Mouse (Mus musculus) left cerebral cortex, postnatal 25 days (tissue): ENCODE data around the gene Mapkapk3. TPM values are rescaled to one million over a fixed set of nuclear protein-coding genes. Genes with fewer than 3 reads are reported as not detected.

Source experiments
- DNase-seq, 2 experiments: peaks; one replicate each; pipeline ENCODE4 v3.0.0; 2022; ENCODE audit warnings: low spot score in 2 of 2, mixed read lengths in 1 of 2
- intact Hi-C: fragments of 180-260 bp; cut with DNase I; formaldehyde crosslinking; loops from one replicate; pipeline ENCODE4 v1.15.1; 2025
- total RNA-seq, 2 experiments: library from RNA; stranded (reverse); gene quantifications; 2 replicates each; pipeline ENCODE4 v1.2.3; 2021

Mapkapk3 gene
- total RNA-seq, 2 experiments from 2014 or later: 2.2 to 4.5 TPM

DNA sequence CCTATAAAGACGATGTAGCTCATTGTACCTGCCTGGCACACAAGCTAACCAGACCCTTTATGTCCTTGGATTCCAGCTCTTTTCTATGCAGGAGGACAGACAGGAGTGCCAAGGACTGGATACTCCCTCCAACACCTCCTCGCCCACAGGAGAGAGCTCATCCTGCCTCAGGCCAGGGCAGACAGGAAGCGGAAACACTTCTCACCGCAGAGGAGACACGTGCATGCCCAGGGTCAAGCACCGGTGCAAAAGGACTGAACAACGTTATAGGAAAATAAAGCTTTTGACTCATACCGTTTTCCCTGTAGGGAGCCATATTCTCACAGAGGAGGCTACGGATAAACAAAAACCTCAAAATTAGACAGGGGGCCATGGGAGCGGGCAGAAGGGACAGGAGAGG lies 16.5 kb downstream of the Mapkapk3 start:
- intact Hi-C loops: no loop called here
- no peak for DNase-seq

DNA sequence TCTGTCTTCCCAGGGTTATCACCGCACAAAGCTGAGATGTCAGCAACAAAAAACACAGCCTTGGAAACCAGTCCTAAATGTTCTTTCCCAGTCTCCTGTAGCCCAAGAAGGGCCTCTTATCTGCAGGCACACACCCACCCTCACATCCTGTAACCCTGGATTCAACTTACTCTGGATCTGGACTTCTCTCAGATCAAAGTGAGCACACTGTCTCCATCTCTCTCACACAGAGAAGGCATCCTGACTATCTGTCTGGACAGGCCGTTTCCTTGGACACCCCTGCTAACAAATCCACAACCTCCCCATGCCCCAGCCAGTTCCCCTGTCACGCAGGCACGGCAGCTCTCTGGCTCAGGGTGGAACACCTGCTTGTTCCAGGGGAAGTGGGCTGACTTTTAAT lies 17.4 kb downstream of the Mapkapk3 start:
- DNase-seq: no peak
- intact Hi-C loops: no loop called here

DNA sequence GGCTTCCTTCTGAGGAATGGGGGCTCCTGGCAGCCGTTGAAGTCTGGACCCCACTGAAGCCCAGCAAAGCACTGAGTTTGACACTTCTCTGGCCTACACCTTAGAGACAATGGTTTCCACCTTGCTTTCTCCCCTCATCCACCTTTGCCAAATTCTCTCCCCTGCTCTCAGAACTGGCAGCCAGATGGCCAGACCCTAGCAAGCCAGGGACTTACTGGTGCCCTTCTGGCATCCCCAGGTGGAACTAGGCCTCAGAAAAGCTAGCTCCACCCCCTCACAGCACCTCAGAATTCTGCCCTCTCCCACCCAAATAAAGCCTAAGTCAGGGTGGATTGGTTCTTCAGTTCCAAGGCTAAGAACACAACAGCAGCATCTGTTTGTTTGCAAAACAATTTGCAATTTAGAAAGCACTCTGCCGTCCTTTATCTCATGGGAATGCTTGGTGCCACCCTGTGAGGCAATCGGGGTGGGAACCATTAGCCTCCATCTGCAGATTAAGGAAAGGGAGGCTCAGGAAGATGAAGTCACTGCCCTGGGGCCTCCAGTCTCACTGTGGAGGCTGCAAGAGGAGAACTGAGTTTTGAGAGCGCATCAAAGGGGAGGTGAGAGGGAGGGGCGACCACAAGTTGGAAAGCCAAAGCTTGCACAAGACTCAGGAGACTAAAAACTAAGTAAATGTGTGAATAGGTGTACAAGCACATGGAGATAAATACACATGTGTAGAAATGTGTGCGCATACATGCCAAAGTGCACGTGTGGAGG lies 18.3 kb downstream of the Mapkapk3 start:
- DNase-seq: no peak
- intact Hi-C loops: no loop called here

DNA sequence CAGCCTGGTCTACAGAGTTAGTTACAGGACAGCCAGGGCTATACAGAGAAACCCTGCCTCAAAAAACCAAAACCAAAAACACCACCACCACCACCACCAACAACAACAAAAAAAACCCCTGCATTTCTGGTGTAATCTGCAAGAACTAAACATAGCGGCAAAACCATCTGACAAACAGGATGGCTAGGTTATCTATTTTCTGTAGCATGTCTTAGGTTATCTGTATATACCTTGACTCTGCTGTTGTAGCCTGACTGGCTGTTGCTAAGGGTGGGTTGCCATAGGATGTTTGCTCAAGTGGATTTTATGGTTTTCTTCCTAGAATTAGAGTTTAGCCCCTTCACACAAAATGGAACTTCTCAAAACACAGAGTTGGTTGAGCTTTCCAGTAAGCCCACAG lies 19.9 kb downstream of the Mapkapk3 start:
- intact Hi-C loops: no loop called here

DNA sequence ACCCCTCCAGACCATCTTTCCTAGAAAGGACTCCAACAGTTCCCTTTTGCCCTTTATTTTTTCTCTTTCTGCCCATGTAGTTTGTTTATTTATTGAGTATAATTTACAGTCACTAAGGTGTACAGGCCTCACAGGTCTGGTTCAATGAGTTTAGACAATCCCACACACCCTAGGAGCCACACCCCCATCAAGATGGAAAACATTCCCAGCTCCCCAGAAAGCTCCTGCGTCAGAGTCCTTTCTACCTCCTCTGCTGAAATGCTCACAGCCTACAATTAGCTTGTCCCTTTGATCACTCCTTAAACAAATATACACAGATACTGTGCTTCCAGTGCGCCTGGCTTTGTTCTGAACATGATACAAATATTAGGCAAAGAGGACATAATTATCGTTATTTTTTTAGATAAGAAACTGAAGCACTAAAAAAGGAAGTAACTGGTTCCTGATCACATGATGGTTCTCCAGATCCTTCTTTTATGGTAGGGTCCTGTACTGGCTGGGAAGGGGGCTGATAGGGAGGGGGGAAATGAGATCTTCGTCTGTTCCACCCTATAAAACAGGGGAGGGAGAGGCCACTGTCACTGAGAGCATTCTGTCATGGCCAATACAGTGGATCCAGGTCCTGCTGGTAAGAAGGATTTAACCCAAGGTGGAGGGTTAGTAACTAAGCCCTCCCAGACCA lies 21.8 kb downstream of the Mapkapk3 start:
- intact Hi-C loops: no loop called here
- DNase-seq: no peak

More for the DNA sequence above, 19.9 kb downstream of the Mapkapk3 start:
- DNase-seq: no peak

DNA sequence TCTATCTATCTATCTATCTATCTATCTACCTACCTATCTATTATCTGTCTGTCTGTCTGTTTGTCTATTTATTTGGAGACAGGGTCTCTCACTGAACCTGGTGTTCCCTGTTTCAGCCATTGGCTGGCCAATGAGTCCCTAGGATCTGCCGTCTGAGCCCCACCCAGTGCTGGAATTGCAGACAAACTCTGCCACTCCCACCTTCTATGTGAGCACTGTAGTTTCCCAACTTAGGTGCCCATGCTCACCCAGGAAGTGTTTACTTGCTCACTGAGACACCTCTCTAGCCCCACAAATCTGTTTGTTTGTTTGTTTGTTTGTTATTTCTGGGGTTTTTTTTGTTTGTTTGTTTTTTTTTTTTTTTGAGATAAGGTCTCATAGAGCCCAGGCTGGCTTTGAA lies 22.6 kb downstream of the Mapkapk3 start:
- intact Hi-C loops: no loop called here
- DNase-seq: no peak

DNA sequence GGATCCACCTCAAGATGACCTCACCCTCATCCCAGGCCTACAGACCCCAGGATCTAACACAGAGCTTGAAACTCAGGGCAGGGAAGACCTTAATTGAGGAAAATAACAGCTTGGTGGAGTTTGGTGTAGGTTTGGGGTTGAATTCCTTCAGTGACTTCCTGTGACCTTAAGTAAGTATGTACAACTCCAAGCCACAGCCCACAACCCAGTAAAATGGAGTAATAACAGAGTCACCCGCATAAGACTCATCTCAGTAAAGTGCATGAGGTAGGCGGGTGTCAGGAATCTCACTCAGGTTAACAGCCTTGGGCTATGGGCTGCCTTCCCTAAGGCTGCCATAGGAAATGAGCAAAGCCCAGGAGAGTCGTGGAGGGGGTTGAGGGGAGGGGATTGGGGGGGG lies 24.9 kb downstream of the Mapkapk3 start:
- intact Hi-C loops: no loop called here
- no peak for DNase-seq

DNA sequence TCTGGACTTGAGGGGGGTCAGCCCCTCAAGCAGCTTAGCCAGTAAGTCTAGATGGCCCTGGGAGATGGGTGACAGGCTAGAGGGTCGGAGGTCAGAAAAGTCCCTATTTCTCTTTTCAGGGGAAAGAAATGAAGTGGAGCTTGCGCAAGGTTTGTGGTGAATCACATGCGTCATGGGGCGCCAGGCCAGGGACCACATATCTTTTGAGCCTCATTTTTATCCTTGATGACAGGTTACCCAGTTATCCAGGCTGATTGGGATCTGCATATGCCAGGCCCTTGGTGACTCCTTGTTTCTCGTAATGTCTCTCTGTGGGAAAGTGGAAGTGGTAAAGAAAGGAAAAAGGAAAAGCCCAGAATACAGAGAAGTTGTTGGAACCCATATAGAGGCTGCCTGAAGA lies 25.8 kb downstream of the Mapkapk3 start:
- DNase-seq: no peak
- intact Hi-C loops: no loop called here

DNA sequence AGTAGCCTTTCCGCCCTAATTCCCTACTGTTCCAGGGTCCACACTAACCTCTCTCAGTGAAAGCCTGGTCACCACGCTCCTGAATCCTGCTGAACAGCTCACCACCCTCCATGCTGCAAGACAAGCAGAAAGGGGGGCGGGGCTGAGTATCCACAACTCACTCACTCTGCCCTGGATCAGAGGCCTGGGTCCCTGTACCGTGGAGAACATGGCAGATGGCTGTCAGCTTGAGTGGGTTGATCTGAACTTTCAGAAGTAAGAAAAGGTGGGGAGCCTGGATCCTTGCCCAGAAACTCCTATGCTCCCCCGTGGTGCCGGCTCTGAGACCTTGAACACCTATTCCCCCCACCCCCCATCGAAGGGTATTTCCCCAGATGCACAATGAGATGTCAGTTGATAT lies 27.3 kb downstream of the Mapkapk3 start:
- intact Hi-C loops: no loop called here
- DNase-seq: no peak

DNA sequence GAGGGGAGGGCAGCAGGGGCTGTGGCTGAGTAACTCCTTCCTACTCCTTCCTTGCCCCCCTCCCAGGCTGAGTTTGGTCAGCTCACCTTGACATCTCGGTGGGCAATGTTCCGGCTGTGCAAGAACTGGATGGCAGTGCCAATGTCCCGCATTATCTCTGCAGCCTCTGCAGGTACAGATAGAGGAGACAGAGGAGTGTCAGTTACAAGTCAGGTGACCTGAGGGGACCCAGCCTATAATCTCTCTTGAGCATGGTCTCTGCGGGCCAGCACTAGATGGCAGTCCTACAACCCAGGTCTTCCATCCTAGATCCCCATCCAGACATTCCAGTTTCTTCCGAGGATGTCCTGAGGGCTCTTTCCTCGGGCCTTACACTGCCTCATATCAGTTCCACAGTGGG lies 27.9 kb downstream of the Mapkapk3 start:
- no peak for DNase-seq
- intact Hi-C loops: no loop called here

DNA sequence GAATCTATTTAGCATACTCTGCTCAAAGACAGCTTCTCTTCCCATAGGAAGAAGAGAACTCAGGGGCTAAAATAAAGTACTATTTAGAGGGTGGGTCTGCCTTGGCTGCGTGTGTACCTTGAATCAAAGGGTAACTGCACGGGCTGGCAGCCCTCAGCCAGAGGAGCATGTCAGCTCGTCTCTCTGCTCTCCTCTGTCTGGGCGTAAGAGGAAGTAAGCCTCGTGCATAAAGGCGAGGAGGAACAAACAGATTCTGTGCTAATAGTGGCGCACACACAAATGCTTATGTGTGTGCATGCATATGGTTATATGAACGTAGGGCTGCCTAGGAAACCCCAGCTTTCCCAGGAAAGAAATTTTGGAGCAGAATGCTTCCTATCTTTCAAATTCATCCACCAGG lies 28.8 kb downstream of the Mapkapk3 start:
- DNase-seq: peak in 1 of 2 experiments; percentile 55

DNA sequence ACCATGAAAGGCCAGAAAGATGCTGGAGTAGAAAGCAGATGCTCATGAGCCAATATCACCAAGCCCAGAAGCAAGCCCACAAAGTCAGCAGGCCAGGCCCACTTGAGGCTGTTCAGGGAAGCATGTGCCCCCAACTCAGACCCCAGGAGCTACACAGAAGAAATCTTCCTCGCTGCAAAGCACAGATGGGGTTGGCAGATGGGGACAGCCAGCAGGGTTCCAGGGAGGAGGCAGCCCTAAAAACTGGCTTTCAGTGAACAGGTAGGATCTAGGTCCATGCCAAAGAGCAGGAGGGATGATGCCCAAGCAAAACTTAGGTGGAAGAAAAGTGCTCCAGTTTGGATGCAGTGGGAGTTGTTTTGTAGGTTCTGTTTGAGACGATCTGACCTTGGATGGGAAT lies 29.2 kb downstream of the Mapkapk3 start:
- DNase-seq: no peak
- intact Hi-C loops: no loop called here

More for the DNA sequence above, 28.8 kb downstream of the Mapkapk3 start:
- intact Hi-C loops: no loop called here

DNA sequence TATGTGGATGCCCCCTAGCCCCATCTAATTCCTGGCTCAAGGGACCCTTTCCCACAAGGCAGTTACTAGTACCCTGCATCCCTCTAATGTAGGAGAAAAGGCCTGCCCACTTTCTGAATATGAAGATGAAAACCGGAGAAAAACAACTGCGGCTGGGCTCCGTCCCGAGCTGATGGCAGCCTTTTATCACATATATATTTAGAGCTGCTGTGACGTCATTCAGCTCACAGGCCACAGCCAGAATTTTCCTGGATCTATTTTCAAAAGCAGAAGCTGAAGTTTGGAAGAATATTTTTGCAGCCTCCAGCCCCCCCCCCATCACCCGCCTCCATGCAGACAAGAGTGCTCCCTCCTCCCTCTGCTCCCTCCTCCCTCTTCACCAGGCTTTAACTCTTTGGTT lies 30.1 kb downstream of the Mapkapk3 start:
- intact Hi-C loops: loop anchor here (2.0 to 10.0 kb wide), 3 partner anchors 29 to 325 kb away; partner anchors contain the start of gene Dock3
- DNase-seq: peak; percentile 83 to 97

DNA sequence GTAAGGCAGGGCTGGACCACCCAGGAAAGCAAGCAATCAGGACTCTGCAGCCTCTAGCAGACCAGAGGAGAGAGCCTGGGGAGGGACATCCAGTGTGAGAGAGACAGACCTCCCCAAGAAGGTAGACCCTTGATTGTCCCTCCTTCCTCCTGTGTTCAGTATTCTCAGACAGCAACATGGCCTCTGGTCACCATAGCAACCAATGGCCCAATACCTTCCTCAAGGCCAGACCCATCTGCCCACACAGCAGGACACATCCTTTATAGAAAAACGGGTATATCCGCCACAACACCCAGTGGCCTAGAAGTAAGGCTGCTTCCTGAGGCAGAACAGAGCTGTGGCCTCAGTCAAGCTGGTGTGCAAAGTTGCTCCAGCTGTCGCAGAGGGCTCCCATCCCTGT lies 34.1 kb downstream of the Mapkapk3 start:
- no peak for DNase-seq
- intact Hi-C loops: loop anchor here (5.0 to 10.0 kb wide), 2 partner anchors 168 to 321 kb away; no protein-coding TSS in a partner anchor

DNA sequence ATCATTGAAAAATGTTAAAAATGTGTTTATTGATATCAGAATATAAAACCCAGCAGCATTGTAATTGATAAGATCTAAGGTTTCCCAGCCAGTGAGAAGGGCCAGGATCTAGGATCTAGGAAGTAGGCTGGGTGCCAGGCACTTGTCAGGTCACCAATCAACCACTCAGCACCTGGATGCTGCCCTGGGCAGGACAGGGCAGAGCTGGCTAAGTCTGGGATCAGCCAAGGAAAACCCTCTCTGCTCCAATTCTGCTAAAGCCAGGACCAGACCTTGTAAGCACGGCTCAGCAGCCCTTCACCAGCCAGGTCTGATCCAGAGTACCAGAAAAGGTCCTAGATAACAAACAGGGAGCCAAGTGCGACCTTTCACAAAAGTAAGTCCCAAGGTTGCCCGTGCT lies 34.8 kb downstream of the Mapkapk3 start:
- intact Hi-C loops: loop anchor here (5.0 to 10.0 kb wide), 2 partner anchors 168 to 320 kb away; no protein-coding TSS in a partner anchor
- no peak for DNase-seq

DNA sequence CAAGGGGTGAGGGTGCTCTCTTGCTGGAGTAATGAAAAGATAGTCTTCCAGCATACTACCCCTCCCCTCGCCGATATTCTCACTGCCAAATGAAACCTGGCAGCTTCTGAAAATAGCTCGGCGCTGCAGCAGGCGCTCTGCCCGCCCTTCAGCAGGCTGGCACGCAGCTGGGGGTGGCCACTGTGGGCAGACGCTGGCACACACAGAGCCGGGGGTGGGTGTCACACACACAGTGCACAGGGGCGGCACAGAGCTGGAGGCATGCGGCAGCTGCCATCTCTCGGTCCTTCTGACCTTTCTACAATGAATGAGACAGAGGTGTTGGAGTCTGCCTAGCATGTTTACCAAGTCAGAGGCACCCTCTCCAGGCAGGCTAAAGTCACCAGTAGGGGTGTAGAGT lies 35.2 kb downstream of the Mapkapk3 start:
- intact Hi-C loops: loop anchor here (10.0 kb wide), 1 partner anchor 320 kb away; no protein-coding TSS in a partner anchor
- peak; percentile 83 to 93 for DNase-seq

DNA sequence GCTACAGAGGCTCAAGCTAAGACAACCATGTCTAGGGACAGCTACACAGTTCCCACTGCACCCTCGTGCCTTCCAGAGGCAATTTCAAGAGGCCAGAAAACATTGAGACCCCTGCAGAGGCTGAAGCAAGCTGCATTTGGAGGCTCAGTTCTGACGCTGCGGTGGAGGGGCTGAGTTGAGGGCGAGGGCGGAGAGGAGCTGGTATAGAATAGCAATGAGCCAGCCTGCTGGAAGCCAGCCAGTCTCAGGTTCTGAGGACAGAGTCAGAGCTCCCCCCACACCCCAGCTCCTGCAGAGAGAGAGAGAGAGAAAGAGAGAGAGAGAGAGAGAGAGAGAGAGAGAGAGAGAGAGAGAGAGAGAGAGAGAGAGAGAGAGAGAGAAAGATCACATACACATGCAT lies 37.5 kb downstream of the Mapkapk3 start:
- peak; percentile 72 to 89 for DNase-seq
- intact Hi-C loops: loop anchor here (10.0 kb wide), 1 partner anchor 317 kb away; no protein-coding TSS in a partner anchor

DNA sequence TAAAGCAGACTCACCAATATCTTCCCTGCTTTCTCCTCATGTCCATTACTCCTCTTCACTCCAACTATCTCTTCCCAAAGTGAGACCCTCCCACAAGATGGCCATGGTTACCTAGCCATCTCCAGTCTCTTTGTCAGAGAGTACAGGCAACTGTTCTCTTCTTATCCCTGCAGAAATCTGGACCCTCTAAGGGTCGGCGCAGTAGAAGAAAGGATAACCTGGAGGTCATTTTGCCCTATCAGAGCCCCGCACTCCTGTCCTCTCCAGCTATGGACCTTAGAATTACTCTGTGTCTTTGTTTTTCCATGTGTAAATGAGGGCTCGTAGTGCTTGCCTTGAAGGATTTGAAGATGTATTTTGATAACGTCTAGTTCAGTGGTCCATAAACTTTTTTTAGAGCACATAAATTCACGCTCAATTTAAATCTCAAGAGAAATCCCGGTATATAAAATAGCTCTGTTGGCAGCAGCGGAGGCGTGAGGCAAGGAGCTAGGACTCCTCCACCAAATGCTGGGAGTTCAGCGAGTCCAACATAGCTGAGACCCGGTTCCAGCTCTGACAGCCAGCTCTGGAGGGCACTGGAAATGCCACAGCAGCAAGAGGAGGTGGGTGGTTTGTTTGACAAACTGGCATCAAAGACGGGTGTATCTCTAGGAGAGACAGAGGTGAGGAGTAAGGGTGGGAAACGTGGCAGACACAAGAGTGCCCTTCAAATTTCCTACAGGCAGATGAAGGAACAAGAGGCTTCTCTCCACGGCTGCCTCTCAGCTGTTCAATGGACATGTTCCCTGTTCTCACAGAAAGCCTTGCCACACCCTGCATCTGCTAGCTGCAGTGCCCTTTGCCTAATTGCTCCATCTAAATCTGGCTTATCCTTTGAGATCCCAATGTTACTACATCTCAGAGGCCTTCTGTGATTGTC lies 39.0 kb downstream of the Mapkapk3 start:
- DNase-seq: peak in 1 of 2 experiments; percentile 88
- intact Hi-C loops: loop anchor here (10.0 kb wide), 1 partner anchor 316 kb away; no protein-coding TSS in a partner anchor

DNA sequence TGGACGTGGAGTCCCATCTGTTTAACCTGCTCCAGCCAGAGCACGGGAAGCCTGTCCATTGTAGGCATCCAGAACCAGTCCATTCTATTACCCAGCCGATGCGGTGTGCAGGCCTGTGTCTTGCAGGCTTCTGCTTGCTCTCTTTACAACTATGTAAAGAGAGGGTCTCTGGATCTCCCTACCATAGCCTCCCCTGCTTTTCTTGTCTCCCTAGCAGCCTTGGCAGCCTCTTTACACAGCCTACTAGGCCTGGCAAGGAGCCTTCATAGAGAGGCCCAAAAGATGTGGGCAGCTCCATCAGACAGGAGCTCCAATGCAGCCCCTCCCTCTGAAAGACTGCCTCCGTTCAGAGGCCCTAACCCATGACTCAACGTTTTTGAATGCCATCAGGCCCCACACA lies 40.5 kb downstream of the Mapkapk3 start:
- intact Hi-C loops: no loop called here
- DNase-seq: peak in 1 of 2 experiments; percentile 91

DNA sequence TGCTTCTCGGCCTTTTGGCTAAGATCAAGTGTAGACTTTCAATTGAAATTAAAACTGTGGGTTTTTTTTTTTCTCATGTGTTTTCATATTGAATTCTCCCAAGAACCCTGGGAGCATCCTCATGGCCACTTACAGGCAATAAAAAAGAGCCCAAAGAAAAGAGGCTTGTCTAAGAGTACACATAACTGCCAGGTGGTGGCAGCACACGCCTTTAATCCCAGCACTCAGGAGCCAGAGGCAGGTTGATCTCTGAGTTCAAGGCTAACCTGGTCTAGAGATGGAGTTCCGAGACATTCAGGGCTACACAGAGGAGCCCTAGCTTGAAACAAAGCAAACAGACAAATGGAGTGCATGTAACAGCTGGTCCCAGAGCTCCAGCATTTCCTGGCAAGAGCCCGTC lies 43.5 kb downstream of the Mapkapk3 start:
- intact Hi-C loops: loop anchor here (1.0 kb wide), 1 partner anchor 43 kb away; the partner anchor contains the start of gene Mapkapk3
- no peak for DNase-seq
